Mouse (Mus musculus): ENCODE measurements at regions not wholly inside any gene's neighbourhood (a gene's known extent, or its start where the extent isn't known, plus 50 kb on each side); places are given as distances from the start of the nearest gene placed in this dataset.

DNA sequence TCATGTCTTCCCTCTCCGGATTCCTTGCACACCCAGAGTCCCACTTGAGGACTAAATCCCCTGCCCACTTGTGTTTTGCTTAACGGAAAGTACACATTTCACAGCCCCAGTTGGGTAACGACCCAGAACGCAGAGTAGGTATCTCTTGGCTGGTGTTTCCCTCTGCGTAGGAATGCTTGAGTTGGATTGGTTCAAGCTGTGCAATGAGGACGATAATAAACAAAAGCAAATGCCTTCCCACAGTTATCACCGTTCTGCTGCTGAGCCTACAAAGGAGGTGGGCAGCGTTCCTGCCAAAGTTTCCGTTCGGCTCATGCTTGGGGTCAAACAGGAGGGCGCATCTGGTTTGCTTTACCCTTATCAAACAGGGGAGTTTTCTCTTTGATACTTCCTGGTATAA, 212.3 kb upstream of the Sfrp2 start:
- Histone ChIP-seq H3K4me1 (ENCODE audit: control insufficient read depth, insufficient read depth, low read length) (peaks cover 28% of the 10 kb centered on the region), H3K4me3 (replicated peaks; ENCODE audit: low read length) (no peak overlapping the region), H3K36me3 (ENCODE audit: control insufficient read depth, insufficient read depth, low read length) (no peaks in the 10 kb centered on the region), H3K27ac (replicated peaks; ENCODE audit: low read depth, low read length) (no peak overlapping the region), H3K27me3 (ENCODE audit: control insufficient read depth, insufficient read depth, low read length) (no peaks in the 10 kb centered on the region), H3K9me3 (ENCODE audit: control insufficient read depth, low read length) (no peaks in the 10 kb centered on the region), H3K4me2 (replicated peaks; ENCODE audit: low read depth, low read length, severe bottlenecking) (no peak overlapping the region), H3K9ac (ENCODE audit: low read depth, low read length, severe bottlenecking) (no peak overlapping the region)
- ATAC-seq (ENCODE audit: low FRiP score, low read depth), result no peak
- WGBS, result 33% methylated on average over 11 of the region's 11 CpGs
- no peak for TF ChIP-seq POLR2A (IDR thresholded peaks at IDR 0.05; ENCODE audit: borderline replicate concordance, extremely low read depth, insufficient read depth, insufficient read length)
- DNase-seq (ENCODE audit: low spot score), result peak; percentile 25

DNA sequence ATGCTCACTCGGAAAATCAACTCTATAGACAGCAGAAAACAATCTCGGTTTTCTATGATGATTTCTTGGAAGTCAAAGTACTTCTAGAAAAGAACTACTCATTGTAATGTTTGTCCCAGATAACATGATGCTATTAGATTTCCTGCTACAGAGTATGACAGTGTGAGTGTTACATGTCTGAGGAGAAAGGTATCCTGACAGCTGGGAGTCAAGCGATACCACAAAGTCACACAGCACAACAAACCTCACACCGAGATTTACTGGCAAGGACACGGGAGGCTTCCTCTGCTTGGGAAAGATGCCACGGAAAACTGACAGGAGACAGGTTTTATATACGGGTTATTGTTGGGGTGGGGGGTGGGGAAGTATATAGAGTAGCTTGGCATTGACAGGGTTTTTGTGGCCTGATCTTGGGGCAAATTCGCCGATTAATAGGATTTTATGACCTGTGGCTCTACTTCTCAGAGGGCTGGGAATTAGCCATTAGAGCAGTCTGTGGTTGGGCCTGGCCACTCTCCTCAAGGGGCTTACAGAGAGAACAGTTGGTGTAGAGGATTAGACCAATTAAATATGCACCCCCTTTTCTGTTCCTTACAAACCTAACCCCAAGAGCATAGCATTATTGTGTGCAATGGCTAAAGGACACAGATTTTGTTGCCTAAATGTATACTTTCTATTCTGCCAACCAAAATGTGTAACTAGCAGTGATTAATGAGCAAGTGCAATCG, 209.2 kb upstream of the Sfrp2 start:
- H3K4me2 ChIP-seq (replicated peaks; ENCODE audit: low read depth, low read length, severe bottlenecking), result no peak overlapping the region
- no peak overlapping the region for H3K4me3 ChIP-seq (replicated peaks; ENCODE audit: low read length)
- H3K36me3 ChIP-seq (ENCODE audit: control insufficient read depth, insufficient read depth, low read length), result no peaks in the 10 kb centered on the region
- peaks cover 36% of the 10 kb centered on the region for H3K4me1 ChIP-seq (ENCODE audit: control insufficient read depth, insufficient read depth, low read length)
- H3K9me3 ChIP-seq (ENCODE audit: control insufficient read depth, low read length), result no peaks in the 10 kb centered on the region
- H3K27ac ChIP-seq (replicated peaks; ENCODE audit: low read depth, low read length), result no peak overlapping the region
- DNase-seq (ENCODE audit: low spot score) (no peak), ATAC-seq (ENCODE audit: low FRiP score, low read depth) (no peak)
- no peak for TF ChIP-seq POLR2A (IDR thresholded peaks at IDR 0.05; ENCODE audit: borderline replicate concordance, extremely low read depth, insufficient read depth, insufficient read length)
- WGBS, result 65% methylated on average over 10 of the region's 10 CpGs
- H3K9ac ChIP-seq (ENCODE audit: low read depth, low read length, severe bottlenecking), result no peak overlapping the region
- H3K27me3 ChIP-seq (ENCODE audit: control insufficient read depth, insufficient read depth, low read length), result no peaks in the 10 kb centered on the region; the same call in 1 of the 2 replicates

DNA sequence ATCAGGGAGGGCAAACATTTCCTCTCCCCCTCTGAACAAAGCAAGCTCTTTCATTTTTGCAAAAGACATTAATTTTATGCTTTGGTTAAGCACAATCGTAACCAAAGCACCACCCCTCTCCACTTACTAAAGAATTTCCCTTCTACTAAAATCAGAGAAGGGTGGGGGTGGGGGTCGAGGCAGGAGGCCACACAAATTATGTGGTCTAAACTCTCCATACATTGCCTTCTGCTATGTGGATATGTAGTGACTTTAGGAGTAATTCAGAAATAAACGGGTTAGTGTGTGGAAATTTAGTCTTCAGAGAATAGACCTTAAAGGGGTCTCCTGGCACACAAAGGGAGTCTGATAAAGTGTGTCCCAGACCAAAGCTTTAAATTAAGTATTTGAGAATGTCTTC, 204.1 kb upstream of the Sfrp2 start:
- H3K4me3 ChIP-seq (replicated peaks; ENCODE audit: low read length), result no peak overlapping the region
- H3K4me2 ChIP-seq (replicated peaks; ENCODE audit: low read depth, low read length, severe bottlenecking), result no peak overlapping the region
- DNase-seq (ENCODE audit: low spot score) (no peak), ATAC-seq (ENCODE audit: low FRiP score, low read depth) (peak; percentile 65)
- no peak for TF ChIP-seq POLR2A (IDR thresholded peaks at IDR 0.05; ENCODE audit: borderline replicate concordance, extremely low read depth, insufficient read depth, insufficient read length)
- no peaks in the 10 kb centered on the region for H3K9me3 ChIP-seq (ENCODE audit: control insufficient read depth, low read length)
- no peaks in the 10 kb centered on the region; the same call in 1 of the 2 replicates for H3K27me3 ChIP-seq (ENCODE audit: control insufficient read depth, insufficient read depth, low read length)
- H3K27ac ChIP-seq (replicated peaks; ENCODE audit: low read depth, low read length), result no peak overlapping the region
- H3K36me3 ChIP-seq (ENCODE audit: control insufficient read depth, insufficient read depth, low read length), result no peaks in the 10 kb centered on the region
- H3K9ac ChIP-seq (ENCODE audit: low read depth, low read length, severe bottlenecking), result no peak overlapping the region
- WGBS, result 19% methylated on average over 3 of the region's 3 CpGs
- peaks cover 16% of the 10 kb centered on the region for H3K4me1 ChIP-seq (ENCODE audit: control insufficient read depth, insufficient read depth, low read length)

- Histone ChIP-seq H3K27ac (replicated peaks; ENCODE audit: low read depth, low read length) (no peak overlapping the region), H3K27me3 (ENCODE audit: control insufficient read depth, insufficient read depth, low read length) (no peaks in the 10 kb centered on the region), H3K4me2 (replicated peaks; ENCODE audit: low read depth, low read length, severe bottlenecking) (no peak overlapping the region), H3K4me3 (replicated peaks; ENCODE audit: low read length) (no peak overlapping the region), H3K9ac (ENCODE audit: low read depth, low read length, severe bottlenecking) (no peak overlapping the region), H3K36me3 (ENCODE audit: control insufficient read depth, insufficient read depth, low read length) (no peaks in the 10 kb centered on the region), H3K4me1 (ENCODE audit: control insufficient read depth, insufficient read depth, low read length) (peaks cover 2% of the 10 kb centered on the region), H3K9me3 (ENCODE audit: control insufficient read depth, low read length) (no peaks in the 10 kb centered on the region)
- no peak for ATAC-seq (ENCODE audit: low FRiP score, low read depth)
- DNase-seq (ENCODE audit: low spot score), result no peak
- no peak for TF ChIP-seq POLR2A (IDR thresholded peaks at IDR 0.05; ENCODE audit: borderline replicate concordance, extremely low read depth, insufficient read depth, insufficient read length)
- 74% methylated on average over 4 of the region's 4 CpGs for WGBS
Observed at GRCm38 (mm10) chr3:83575526-83575925, 190.6 kb upstream of the Sfrp2 start.

- Histone ChIP-seq H3K27me3 (ENCODE audit: control insufficient read depth, insufficient read depth, low read length) (no peaks in the 10 kb centered on the region), H3K9ac (ENCODE audit: low read depth, low read length, severe bottlenecking) (no peak overlapping the region), H3K4me2 (replicated peaks; ENCODE audit: low read depth, low read length, severe bottlenecking) (no peak overlapping the region), H3K9me3 (ENCODE audit: control insufficient read depth, low read length) (no peaks in the 10 kb centered on the region), H3K4me1 (ENCODE audit: control insufficient read depth, insufficient read depth, low read length) (no peaks in the 10 kb centered on the region; the same call in 1 of the 2 replicates), H3K27ac (replicated peaks; ENCODE audit: low read depth, low read length) (no peak overlapping the region), H3K4me3 (replicated peaks; ENCODE audit: low read length) (no peak overlapping the region), H3K36me3 (ENCODE audit: control insufficient read depth, insufficient read depth, low read length) (no peaks in the 10 kb centered on the region)
- TF ChIP-seq POLR2A (IDR thresholded peaks at IDR 0.05; ENCODE audit: borderline replicate concordance, extremely low read depth, insufficient read depth, insufficient read length), result no peak
- ATAC-seq (ENCODE audit: low FRiP score, low read depth), result no peak
- DNase-seq (ENCODE audit: low spot score), result no peak
- WGBS, result 91% methylated on average over 2 of the region's 2 CpGs
Observed at GRCm38 (mm10) chr3:83576155-83576554, 190.0 kb upstream of the Sfrp2 start.

All from limb, embryonic 14.5 days (tissue).